Mouse (Mus musculus) fat pad, adult 2 months (tissue): Measurements from ENCODE around the gene Coro2a.

ENCODE experiments used
- DNase-seq: peaks from one replicate; pipeline ENCODE4 v3.0.0-alpha.2; 2011; ENCODE audit warnings: low read depth, low spot score; ENCODE audit errors: extremely low read depth

The Coro2a gene

GRCm38 (mm10) chr4:46562037-46562436 is 40.0 kb downstream of the Coro2a start:
- DNase-seq, result no peak

- DNase-seq, result no peak
Measured at GRCm38 (mm10) chr4:46560069-46560705, 41.8 kb downstream of the Coro2a start.

- no peak for DNase-seq
Measured at GRCm38 (mm10) chr4:46558672-46559667, 43.0 kb downstream of the Coro2a start.

GRCm38 (mm10) chr4:46556933-46557332 is 45.1 kb downstream of the Coro2a start:
- no peak for DNase-seq

- peak; percentile 69 for DNase-seq
Measured at GRCm38 (mm10) chr4:46555762-46556161, 46.2 kb downstream of the Coro2a start.

GRCm38 (mm10) chr4:46554295-46555069 is 47.5 kb downstream of the Coro2a start:
- DNase-seq, result no peak

GRCm38 (mm10) chr4:46553864-46554263 is 48.1 kb downstream of the Coro2a start:
- DNase-seq, result no peak

GRCm38 (mm10) chr4:46550406-46550805 is 51.6 kb downstream of the Coro2a start:
- no peak for DNase-seq

- DNase-seq, result no peak
Measured at GRCm38 (mm10) chr4:46549979-46550378, 52.0 kb downstream of the Coro2a start.

GRCm38 (mm10) chr4:46546709-46547108 is 55.3 kb downstream of the Coro2a start:
- no peak for DNase-seq

- DNase-seq, result no peak
Measured at GRCm38 (mm10) chr4:46545498-46545897, 56.5 kb downstream of the Coro2a start.

GRCm38 (mm10) chr4:46544313-46544712 is 57.7 kb downstream of the Coro2a start:
- no peak for DNase-seq

- no peak for DNase-seq
Measured at GRCm38 (mm10) chr4:46543366-46544050, 58.5 kb downstream of the Coro2a start.

GRCm38 (mm10) chr4:46541707-46542106 is 60.3 kb downstream of the Coro2a start:
- DNase-seq, result no peak

- no peak for DNase-seq
Measured at GRCm38 (mm10) chr4:46539167-46539566, 62.8 kb downstream of the Coro2a start.

- no peak for DNase-seq
Measured at GRCm38 (mm10) chr4:46535840-46536361, 66.1 kb downstream of the Coro2a start, which contains the start of gene Trim14. TSS of gene Trim14 (minus strand) at chr4:46536141.

- DNase-seq, result no peak
Measured at GRCm38 (mm10) chr4:46535094-46535830, 66.7 kb downstream of the Coro2a start.

GRCm38 (mm10) chr4:46533934-46534720 is 67.9 kb downstream of the Coro2a start:
- DNase-seq, result no peak

GRCm38 (mm10) chr4:46532926-46533325 is 69.1 kb downstream of the Coro2a start:
- no peak for DNase-seq
